Mouse (Mus musculus): Measurements from ENCODE around the gene Iqcg.
"Not testable (repeated sequence)": the region's sequence is repeated elsewhere in the genome, so short reads cannot be mapped to it uniquely, and the experiment has no call there.

GRCm38 (mm10) chr16:33058656-33059055 lies 2.6 kb upstream of the Iqcg start:
- not testable (repeated sequence) for TF ChIP-seq GATA1 (IDR thresholded peaks at IDR 0.05; ENCODE audit: borderline replicate concordance, low read length); FLI1 (IDR thresholded peaks at IDR 0.05; ENCODE audit: low read length)

Measured in megakaryocyte, embryonic 14.5 days (primary cell).